Mouse (Mus musculus): ENCODE results near the gene Dek. TPM values are rescaled to one million over a fixed set of nuclear protein-coding genes. Genes with fewer than 3 reads are reported as not detected.

Gene Dek
- 31.1 and 44.5 TPM in 2 replicates for polyA plus RNA-seq (2012; rRNA removed)

DNA sequence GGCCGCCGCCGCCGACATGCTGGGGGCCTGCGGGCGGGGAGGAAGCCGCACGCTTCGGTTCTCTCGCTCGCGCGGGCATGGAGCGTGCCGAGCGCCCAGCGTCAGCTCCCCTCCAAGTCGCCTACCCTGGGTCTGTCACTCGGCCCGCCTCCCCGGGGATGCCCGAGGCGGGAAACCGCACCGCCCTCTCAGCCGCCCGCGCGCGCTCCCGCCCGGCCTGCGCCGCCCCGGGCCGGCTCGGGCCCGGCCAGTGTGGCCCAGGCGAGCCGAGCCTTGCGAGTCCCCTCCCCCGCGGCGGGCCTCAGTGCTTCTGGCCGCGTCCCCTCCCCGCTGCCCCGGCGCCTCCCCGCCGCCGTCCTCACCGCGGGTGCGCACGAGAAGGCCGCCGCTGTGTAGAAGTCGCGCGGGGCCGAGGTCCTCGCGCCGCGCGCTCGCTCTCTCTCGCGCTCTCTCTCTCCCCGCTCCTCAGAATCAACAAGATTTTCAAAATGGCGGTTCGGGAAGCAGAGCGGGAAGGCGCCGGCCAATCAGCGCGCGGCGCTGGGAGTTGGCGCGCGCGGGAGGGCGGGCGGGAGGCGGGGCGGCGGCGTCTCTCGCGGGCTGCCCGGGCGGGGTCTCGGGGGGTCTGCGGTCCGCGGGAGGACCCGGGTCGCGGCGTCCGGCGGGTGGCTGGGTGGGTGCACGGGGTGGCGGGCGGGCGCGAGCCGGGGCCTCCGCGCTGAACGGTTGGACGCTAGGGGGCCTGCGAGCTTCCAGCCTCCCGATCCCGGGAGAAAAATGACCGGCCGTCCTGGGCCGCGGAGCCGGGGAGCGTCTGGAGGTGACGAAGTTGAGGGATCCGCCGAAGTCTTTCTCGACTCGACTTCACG, at the start of gene Dek:
Gene Dek (minus strand): TSS at position 491 of the 869 bp plus-strand sequence.
- peak in 1 of 2 experiments; percentile 87 for DNase-seq (ENCODE audit: extremely low spot score in 1 of 2, low spot score in 1 of 2)

DNA sequence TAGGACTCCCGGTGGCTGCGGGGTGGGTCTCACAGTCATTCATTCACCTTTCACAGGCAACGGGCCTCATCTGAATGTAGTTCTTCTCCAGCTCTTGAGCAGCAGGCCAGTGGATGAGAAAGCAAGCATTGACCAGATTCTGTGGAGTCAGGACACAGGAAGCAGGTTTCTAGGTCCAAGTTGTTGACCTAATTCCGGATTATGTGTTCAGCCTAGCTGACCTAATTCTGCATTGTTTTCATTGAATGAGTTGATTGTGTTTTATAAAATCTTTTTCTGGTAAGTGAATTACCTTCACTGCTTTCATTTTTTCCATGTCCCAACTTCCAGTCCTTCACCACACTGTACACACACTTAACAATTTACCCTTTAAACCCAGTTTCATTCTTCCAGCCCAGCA, 48.9 kb upstream of the Dek start:
- DNase-seq (ENCODE audit: extremely low spot score in 1 of 2, low spot score in 1 of 2), result no peak

DNA sequence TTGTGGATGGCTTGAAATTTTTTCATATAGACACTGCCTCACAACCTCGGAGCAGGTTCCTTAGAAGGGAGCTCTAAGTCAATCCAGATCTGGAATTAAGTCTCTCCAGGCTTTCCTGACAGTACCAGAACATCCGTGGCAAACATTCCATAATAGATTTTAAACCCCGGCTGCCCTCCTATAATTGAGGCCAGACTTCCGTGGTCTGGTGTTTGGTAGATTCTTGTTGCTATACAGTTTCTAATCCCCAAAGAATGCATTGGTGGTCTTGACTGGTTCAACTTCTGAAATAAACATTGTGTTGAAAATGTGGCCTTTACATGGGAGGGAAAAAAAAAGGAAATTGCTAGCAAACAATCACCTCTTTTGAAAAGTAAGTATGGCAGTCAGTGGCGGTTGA, 47.2 kb upstream of the Dek start:
- no peak for DNase-seq (ENCODE audit: extremely low spot score in 1 of 2, low spot score in 1 of 2)

DNA sequence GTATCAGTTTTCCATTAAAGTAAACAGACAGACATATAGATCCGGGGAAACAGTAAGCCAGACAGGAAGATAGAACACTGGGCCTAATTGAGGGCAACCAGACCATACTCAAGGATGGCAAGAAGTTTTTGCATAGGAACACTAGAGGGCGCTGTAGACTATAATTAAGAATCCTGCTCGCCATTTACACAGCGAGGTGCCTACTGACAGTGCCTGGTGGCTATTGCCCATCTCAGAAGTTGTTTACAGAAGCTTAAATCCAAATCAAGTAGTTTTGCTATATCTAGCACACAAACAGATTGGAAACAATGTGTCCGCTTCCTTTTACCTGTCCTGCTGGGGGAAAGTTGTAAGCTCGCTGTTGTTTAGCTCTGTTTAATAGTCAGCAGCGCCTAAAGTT, 46.4 kb upstream of the Dek start:
- peak; percentile 28 to 83 for DNase-seq (ENCODE audit: extremely low spot score in 1 of 2, low spot score in 1 of 2)

DNA sequence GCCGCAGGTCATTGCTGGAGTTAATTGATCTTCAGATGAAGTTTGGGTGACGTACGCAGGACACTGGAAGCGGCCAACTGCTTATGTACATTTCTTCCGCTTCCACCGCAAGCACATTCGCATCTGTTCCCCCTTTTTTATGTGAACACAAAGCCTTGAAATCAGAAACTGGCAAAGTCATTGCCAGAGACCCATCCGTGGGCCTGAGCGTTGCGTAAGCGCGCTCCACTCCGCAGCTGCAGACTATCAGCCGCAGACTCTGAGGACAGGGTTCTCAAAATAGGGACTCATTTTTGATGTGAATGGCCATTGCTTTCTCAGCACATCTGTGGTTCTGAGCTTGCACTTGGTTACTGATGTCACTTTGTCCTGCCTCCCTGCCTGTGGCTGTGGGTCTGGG, 45.1 kb upstream of the Dek start:
- DNase-seq (ENCODE audit: extremely low spot score in 1 of 2, low spot score in 1 of 2), result peak; percentile 31 to 33

DNA sequence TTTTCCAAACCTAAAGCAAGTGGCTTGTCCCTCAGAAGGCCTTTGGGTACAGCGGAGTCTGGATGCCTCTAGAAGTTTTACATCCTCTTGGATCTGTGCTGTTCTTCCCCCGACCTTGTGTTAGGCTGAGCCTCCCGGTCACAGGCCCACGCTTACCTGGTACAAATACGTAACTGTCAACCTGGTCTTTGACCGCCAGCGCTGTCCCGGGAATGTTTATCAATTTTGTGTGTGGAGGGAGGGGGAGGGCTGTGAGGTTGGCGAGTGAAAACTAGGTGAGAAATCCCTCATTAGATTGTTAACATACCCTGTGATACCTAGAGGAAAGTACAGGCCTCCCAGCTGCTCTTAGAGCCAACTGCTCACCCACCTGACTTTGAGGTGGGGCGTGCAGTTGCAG, 44.0 kb upstream of the Dek start:
- no peak for DNase-seq (ENCODE audit: extremely low spot score in 1 of 2, low spot score in 1 of 2)

DNA sequence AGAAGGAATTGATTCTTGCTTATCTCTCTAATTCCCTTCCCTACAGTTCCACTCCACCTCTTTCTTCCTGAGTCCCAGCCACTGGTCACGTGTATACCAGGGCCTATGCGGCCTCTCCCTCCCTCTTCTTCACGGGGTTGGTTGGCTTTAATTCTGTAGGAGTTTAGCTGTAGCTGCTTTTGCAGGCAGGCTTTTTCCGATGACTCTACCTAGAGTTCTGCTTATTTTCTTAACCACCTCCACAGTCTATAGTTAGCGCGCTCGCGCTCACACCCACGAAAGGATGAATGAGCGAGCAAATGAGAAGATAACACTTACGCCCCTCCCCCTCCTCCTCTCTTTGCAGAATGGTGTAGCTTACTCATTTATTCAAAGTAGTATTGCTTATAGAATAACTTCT, 42.6 kb upstream of the Dek start:
- DNase-seq (ENCODE audit: extremely low spot score in 1 of 2, low spot score in 1 of 2), result peak; percentile 88

DNA sequence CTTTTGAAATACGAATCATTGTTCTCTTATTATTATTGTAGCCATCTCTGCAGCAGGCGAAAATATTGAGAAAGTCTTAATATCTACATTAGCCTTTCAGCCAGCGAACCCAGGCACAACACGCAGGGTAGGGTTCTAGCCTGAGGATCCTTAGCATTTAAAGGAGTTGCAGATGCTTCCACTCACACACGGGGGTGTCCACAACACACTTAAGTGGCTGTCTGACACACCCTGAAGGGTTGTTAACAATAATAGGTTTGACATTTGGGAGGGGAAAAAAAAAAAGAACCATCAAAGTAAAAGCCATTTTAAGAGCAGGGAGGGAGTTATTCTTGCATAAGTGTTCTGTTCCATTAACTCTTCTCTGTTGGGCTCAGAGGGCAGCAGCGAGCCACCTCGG, 40.4 kb upstream of the Dek start:
- DNase-seq (ENCODE audit: extremely low spot score in 1 of 2, low spot score in 1 of 2), result no peak

DNA sequence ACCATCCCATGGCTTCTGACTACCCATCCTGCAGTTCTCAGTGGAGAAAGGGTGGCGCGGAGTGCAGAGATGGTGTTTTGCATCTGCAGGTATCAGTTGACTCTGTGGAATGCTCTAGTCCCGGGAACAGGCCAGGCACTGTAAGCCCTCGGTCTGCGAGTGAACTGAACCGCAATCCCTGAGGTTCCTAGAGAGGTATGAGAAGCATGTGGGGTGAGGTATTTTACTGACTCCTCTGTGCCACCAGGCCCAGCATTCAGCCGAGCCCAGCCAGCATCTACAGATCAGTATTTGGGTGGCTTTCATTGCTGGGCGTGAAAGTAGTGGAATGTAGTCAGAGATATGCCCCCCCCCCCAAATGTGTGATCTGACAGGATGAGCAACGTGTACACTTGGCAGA, 39.9 kb upstream of the Dek start:
- no peak for DNase-seq (ENCODE audit: extremely low spot score in 1 of 2, low spot score in 1 of 2)

DNA sequence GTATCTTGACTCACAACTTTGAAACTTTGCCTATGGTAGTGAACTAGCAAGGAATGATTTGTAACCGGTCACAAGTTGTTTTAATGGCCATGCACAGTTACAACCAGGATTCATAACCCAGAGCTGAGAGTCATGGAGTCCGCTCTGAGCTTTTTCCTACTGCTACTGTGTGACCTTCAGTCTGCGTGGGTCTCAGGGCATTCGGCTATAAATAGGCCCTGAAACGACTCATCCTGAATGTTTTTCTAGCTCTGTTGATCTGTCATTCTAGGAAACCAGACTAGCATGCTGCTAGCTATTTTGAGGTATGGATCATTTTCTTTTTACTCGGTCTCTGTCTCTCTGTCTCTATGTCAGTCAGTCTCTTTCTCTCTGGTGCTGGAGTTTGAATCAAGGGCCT, 36.8 kb upstream of the Dek start:
- no peak for DNase-seq (ENCODE audit: extremely low spot score in 1 of 2, low spot score in 1 of 2)

DNA sequence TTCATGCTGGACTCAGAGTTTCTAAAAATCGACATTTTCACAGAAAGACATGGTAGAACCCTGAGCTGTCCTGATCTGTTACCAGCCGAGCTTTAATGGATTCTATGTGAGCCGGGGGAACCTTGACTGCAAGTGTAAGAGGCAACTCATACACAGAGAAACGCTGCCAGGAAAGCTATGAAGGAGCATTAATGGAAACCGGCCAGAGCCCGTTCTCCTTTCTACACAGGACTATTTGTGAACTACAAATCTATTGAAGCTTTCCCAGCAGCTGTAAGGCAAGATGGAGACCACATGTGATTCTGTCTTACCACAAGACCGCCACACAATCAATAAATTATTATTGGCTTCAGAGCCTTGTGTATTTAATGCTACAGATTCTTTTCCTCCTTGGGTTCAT, 29.7 kb upstream of the Dek start:
- no peak for DNase-seq (ENCODE audit: extremely low spot score in 1 of 2, low spot score in 1 of 2)

DNA sequence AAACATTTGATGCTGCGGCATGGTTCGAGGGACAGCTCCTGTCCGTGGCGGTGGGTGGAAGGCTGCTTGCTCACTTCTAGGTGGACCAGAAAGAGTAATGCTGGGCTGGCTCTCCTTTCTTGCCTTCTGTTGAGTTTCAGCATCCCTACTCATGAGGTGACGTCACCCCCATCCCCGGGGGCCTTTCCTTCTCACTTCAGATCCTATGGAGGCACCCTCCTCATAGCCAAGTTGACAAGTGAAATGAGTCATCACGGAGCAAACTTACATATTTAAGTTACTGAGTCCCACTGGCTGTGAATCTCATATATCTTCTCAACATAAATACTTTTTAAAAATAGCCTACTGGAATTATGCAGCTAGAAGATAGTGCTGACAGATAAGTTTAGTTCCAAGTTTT, 28.8 kb upstream of the Dek start:
- peak; percentile 75 to 77 for DNase-seq (ENCODE audit: extremely low spot score in 1 of 2, low spot score in 1 of 2)

DNA sequence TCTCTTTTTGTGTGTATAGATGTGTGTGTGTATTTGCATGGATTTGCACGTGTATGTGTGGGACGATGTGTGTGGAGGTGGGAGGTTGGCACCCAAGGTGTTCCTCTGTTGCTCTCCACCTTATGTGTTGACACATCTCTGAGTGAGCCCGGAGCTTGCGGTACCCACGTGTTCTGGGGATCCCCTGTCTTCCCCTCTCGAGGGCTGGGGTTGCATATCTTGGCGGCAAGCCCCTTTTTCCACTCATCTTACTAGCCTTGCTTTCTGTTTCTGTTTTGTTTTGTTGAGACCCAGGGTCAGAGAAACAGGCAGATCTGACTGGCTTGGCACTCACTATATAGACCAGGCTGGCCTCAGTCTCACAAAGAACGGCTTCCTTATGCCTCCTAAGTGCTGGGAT, 27.1 kb upstream of the Dek start:
- no peak for DNase-seq (ENCODE audit: extremely low spot score in 1 of 2, low spot score in 1 of 2)

DNA sequence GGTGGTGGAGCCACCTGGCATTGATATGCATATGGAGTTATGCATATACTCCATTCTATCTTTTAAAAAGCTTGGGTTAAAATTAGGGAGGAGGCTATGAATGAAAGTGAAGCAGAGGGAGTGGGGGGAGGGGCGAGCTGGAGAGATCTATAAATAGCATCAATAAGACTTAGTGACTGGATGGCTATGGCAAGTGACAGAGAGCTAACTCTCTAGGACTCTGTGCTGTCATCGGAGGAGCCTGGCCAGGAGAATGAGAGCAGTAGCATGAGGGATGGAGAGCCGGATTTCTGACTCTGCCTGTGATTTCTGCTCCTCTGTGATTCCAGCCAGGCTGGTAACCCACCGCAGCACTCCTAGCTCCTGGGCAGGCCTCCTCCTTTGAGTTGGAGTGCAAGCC, 23.1 kb upstream of the Dek start:
- no peak for DNase-seq (ENCODE audit: extremely low spot score in 1 of 2, low spot score in 1 of 2)

DNA sequence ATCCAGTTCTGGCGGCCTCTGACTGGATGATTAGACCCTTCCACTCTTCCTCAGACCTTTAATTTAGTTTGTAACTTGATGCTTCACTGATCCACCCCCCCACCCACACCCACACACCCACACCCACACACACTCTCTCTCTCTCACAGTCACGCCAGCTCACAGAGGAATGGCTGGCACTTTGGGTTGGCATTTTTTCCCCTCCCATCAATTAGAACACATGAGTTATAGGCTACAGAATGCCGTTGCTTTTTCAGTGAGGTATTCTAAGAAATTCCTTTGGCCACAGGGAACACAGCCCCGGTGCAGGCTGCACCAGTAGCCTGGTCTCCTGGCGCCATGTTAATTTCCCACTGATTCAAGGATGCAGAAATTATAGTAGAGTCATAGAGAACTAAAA, 19.6 kb upstream of the Dek start:
- DNase-seq (ENCODE audit: extremely low spot score in 1 of 2, low spot score in 1 of 2), result no peak

DNA sequence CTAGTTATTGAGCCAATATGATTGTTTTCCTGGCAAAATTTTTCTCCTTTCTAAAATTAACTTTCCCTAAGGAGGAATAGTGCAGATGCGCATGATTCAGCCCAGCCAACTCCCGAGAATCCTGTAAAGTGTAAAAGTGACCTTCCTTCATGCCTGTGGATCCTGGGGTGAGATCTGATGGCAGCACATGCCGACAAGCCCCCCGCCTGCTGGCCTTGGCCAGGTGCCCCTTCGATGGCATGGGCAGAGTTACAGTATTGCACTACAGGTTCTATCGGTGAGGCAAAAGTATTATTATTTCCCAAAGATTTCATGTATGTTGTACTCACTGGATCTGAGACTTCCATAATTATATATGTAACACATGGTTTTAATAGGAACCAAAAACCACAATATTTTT, 19.0 kb upstream of the Dek start:
- no peak for DNase-seq (ENCODE audit: extremely low spot score in 1 of 2, low spot score in 1 of 2)

DNA sequence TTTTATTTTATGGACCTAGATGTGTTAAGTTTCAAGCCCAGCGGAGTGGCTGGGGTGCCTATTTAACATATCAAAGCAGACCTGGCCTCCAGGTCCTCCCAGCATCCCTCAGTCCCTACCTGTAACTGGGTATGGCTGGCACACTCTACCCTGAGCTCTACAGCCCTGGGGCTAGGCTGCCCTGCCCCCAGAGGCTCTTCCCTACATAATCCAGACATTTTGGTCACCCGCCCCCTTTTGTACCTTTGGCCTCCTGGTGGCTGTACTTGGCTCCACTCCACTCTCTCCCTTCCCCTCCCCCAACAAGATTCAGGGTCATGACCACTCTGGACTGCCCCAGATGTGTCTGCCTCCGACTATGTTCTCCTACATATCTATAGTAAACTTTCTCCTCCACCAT, 18.4 kb upstream of the Dek start:
- no peak for DNase-seq (ENCODE audit: extremely low spot score in 1 of 2, low spot score in 1 of 2)

DNA sequence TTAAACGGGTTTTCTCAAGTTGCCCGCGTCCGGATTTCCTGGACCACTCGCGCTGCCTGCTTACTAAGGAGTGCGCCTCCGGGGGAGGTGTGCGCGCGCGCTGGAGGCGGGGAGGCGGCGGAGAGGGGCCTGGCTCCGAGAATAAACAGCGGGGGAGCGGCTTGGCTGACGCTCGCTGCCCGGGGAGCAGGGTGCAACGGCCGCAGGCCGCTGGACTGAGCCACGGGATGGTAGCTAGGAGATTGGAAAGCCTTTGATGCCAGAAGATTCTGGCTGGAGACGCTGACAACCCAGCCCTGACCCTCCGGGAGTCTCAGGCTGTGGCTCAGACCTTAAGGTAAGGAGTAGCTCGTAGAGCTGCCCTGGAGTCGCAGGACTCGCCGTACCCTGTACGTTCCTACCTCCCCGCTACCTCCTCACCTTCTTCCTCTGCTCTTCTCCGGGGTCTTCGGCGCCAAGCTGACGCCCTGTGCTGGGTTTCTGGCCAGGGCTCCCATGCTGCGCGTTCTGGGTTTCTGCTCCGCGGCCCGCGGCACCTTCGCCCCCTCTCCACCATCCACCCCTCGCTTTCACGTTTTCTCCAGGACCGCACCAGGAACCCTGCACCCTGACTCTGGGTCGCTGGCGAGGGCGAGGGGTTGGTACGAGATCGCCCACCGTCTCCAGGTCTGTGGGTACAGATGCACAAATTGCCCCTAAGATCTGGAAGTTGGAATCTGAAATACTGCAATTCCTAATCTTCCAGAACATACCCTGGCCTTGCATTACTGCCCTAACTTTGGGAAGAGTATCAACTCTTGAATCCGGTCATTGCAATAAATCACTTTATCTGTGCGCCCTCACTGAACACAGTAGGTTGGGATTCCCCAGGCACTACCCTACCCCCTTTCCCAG, 16.8 kb upstream of the Dek start, which contains the start of gene Rnf144b:
Gene Rnf144b (plus strand): TSS at position 120 of the 894 bp plus-strand sequence.
- DNase-seq (ENCODE audit: extremely low spot score in 1 of 2, low spot score in 1 of 2), result peak in 1 of 2 experiments; percentile 62

DNA sequence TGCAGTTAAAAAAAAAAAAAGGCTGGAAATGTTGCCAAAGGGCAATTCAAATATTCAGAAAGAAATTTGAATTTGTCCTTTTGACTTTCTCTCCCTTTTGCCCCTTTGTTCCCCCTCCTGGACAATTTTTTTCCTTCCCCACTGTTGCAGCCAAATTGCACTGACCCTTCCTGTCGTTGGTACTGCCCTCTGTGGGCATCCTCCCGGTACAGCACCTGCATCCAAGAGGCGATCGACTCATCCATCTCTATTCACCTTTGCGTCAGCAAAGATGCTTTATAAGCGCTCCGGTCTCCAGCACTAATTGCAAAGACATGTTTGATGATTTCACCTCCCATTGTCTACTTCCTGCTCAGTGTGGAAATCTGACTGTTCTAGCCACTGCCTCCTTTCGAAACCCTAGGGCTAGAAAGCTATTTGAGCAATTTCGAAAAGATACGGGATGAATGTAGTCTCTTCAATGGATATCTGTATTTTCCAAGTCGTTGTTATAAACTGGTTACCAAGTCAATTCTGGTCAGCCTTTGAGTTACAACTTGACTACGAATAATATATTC, 15.4 kb upstream of the Dek start:
- no peak for DNase-seq (ENCODE audit: extremely low spot score in 1 of 2, low spot score in 1 of 2)

DNA sequence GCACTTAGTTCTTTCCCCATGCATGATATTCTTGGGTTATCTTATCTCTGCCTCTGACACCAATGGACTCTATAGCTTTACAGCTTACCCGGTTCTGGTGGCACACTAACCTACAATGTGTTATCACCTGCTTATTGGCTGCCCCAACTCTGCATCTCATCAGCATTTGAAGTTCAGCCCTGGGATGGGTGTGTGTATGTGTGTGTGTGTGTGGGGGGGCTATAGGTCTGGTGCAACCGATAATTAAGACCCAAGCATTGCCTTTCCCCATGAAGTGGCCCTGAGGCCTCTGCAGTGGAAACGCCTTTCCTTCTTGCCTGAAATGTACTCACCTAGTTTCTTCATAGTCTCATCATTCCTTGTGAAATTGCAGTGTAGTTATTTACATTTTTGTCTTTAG, 10.0 kb upstream of the Dek start:
- DNase-seq (ENCODE audit: extremely low spot score in 1 of 2, low spot score in 1 of 2), result no peak

DNA sequence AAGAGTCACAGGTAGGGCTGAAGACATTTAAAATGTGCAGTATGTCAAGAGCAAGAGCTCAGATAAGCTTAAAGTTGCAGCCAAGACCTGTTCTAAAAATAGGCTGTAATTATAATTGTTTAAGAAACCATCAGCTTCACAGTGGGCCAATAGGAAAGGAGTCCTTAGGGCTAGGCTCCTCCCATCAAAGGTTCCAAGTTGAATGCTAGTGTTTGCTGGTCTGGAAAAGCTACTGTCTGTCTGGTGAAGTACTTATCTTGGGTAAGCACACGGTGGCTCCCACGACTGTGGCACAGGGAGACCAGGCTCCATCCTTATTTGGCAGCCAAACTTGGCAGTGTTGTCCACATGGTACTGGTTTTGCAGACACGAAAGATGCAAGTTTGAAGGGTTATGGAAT, 6.9 kb upstream of the Dek start:
- DNase-seq (ENCODE audit: extremely low spot score in 1 of 2, low spot score in 1 of 2), result no peak

Measured in frontal cortex, adult 2 months (tissue).